Mouse (Mus musculus): ENCODE results near the gene Gm20388.
A peak's percentile ranks its signal among the peaks of the same experiment; 100 is the strongest.

The Gm20388 gene

GRCm38 (mm10) chr8:121248823-121249222, 1338.2 kb downstream of the Gm20388 start:
- no peak for DNase-seq (ENCODE audit: extremely low read depth, insufficient read length, low spot score)

DNA sequence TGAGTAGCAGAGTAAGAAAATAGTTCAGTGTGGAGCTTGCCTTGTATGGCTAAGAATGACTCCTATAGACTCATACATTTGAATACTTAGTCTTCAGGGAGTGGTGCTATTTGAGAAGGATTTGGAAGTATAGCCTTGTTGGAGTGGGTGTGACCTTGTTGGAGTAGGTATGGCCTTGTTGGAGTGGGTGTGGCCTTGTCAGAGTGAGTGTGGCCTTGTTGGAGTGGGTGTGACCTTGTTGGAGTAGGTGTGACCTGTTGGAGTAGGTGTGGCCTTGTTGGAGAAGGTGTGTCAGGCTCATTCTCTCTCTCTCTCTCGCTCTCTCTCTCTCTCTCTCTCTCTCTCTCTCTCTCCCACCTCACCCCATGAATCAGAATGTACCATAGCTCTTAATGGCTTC, 1338.8 kb downstream of the Gm20388 start:
- DNase-seq (ENCODE audit: extremely low read depth, insufficient read length, low spot score), result no peak

- DNase-seq (ENCODE audit: extremely low read depth, insufficient read length, low spot score), result no peak
These were observed 1340.4 kb downstream of the Gm20388 start for GRCm38 (mm10) chr8:121251089-121251488.

DNA sequence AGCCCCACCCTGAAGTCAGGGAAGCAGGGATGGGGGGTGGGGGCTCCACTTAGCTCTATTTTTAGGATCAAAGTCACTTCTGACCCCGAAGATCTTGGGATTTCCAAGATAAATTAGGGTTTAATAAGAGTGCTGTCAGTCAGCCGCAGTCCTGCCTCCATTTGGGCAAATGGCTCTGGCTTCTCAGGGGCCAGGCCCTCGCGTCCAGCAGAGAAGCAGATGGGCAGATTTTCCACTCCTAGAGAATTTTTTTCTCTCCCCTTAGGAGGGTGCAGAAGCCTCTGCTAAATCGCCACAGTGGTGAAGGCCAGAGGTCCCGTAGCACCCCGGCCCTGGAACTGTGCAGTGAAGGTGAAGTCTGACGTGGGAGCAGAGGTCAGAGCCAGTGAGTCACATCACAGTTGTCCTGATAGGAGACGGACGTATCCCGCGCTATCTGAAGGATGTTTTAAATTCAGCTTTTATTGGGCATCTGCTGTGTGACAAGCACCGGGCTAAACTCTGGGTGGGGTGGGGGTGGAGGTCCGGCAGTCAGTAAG, 1345.2 kb downstream of the Gm20388 start:
- DNase-seq (ENCODE audit: extremely low read depth, insufficient read length, low spot score), result no peak

GRCm38 (mm10) chr8:121258126-121258792, 1347.6 kb downstream of the Gm20388 start:
- no peak for DNase-seq (ENCODE audit: extremely low read depth, insufficient read length, low spot score)

GRCm38 (mm10) chr8:121262728-121263389, 1352.2 kb downstream of the Gm20388 start:
- no peak for DNase-seq (ENCODE audit: extremely low read depth, insufficient read length, low spot score)

DNA sequence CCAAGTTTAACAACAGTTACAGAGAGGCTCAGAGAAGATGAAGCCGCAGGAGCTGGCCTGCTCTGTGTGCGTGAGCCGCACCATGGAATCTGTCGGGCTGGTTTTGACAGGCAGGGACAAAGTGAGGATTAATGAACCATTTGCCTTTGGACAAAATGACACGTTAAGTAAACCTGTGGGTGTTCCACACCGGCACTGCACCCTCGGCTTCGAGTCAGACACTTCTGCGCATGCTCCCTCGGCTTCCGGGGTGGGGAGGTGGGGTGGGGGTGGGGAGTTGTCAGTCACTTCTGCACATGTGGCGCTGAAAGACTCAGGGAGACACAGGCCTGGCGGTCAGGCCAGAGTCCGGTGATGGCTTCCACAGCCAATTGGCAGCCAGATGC, 1352.7 kb downstream of the Gm20388 start:
- no peak for DNase-seq (ENCODE audit: extremely low read depth, insufficient read length, low spot score)

DNA sequence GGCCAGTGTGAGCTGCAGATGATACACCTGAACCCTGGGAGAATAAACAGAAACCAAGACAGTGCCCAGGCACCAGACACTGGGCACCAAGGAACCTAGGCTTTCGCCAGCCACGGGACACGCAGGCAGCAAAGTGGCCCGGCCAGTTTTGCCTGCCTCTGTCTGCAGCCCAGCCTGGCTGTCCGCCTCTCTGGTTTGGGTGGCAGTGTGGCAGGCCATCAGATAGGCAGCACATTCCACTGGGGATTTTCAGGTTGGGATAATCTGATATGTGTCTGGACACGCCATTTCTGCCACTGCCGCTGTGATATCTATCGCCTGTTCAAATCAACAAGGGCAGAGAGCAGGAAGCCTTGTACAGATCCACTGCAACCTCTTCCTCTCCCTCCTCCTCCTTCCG, 1353.6 kb downstream of the Gm20388 start:
- no peak for DNase-seq (ENCODE audit: extremely low read depth, insufficient read length, low spot score)

- DNase-seq (ENCODE audit: extremely low read depth, insufficient read length, low spot score), result no peak
These were observed 1360.9 kb downstream of the Gm20388 start for GRCm38 (mm10) chr8:121271542-121271941.

DNA sequence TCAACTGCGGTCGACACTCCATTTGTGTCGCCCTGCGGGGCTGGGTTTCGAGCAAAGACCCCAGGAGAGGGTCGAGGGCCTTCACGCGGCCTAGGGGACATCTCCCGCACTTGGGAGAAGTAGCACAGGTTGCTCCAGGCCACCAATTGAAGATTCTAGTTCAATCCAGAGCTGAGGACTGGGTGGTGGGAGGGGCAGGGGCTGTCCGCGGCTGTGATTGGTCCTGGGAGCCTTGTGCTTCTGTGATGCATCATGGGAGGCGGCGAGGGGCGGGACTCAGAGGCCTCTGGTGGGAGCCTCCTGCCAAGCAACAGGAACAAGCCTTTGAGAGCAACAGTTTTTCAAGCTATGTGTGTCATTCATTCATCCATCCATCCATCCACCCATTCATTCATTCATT, 1362.6 kb downstream of the Gm20388 start:
- no peak for DNase-seq (ENCODE audit: extremely low read depth, insufficient read length, low spot score)

DNA sequence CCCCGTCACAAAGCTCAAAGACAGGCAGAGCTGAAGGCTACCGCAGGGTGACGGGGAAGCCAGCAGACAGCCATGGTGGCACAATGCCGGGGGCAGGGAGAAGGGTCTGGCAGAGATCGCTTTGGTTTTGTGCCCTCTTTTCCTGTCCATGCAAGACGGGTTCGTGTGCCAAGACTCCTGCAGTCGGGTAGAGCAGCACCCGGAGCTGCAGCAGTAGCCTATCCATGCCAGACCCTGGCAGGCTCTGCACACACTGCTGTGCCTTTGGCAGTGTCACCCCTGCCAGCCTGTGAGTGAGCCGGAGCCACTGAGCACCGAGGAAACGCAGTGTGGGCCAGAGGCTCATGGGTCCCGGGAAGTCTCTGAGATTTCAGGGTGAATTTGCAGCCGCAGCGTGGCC, 1363.0 kb downstream of the Gm20388 start:
- no peak for DNase-seq (ENCODE audit: extremely low read depth, insufficient read length, low spot score)

DNA sequence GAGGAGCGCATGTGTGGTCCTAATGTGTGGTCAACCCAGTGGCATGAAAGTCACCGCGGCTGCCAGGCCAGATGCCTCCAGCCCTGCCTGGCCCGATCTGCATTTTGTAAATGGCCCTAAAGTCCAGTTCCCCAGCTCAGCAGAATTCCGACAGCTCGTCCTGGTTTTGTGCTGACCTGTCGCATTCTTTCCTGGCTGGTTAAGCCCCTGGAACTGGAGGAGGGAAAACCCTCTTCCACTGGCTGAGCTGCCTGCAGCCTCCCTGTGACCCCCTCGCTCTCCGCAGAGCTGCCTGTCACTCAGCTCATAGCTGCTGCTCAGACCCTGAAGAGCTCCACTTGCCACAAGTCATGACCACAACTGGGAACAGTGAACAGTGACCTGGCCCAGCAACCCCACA, 1369.8 kb downstream of the Gm20388 start:
- DNase-seq (ENCODE audit: extremely low read depth, insufficient read length, low spot score), result no peak

GRCm38 (mm10) chr8:121289346-121289745, 1378.7 kb downstream of the Gm20388 start:
- peak; percentile 77 for DNase-seq (ENCODE audit: extremely low read depth, insufficient read length, low spot score)

DNA sequence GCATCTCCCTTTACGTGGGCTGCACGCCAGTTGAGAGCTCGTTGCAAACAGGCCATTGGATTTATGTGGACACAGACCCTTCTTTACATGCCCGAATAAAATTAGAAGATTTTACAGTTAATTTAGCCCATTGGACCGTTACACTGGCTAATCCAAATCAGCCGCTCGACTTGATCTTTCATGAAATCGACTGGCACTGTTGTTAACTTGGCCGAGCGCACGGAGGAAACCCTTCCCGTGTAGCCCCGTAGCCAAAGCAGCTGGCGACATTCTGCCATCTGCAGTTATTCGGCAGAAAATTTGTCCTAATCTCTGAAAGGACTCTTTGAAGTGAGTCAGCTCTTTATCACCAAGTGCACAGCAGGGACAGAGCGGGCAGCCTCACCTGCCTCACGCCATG, 1379.9 kb downstream of the Gm20388 start:
- DNase-seq (ENCODE audit: extremely low read depth, insufficient read length, low spot score), result no peak

- DNase-seq (ENCODE audit: extremely low read depth, insufficient read length, low spot score), result peak; percentile 71
These were observed 1382.8 kb downstream of the Gm20388 start for GRCm38 (mm10) chr8:121293418-121293817.

- DNase-seq (ENCODE audit: extremely low read depth, insufficient read length, low spot score), result no peak
These were observed 1383.8 kb downstream of the Gm20388 start for GRCm38 (mm10) chr8:121294234-121295108.

DNA sequence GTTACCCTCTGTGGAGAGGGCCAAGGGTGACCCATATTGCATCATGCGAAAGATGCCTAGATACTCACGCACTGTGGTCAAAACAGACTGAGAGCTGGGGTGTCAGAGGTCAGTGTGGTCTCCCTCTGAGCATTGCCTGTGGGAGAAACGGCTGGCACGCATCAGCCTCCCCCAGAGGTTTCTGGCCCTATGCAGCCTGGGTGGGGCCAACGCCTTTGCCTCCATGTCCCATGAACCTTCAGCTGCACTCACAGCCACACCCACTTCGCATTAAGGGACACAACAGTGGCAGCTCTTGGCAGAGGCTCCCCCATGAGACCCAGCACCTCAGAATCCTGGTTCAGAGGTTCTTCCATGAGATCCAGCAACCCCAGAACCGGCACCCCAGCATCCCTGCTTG, 1385.4 kb downstream of the Gm20388 start:
- peak; percentile 42 for DNase-seq (ENCODE audit: extremely low read depth, insufficient read length, low spot score)

DNA sequence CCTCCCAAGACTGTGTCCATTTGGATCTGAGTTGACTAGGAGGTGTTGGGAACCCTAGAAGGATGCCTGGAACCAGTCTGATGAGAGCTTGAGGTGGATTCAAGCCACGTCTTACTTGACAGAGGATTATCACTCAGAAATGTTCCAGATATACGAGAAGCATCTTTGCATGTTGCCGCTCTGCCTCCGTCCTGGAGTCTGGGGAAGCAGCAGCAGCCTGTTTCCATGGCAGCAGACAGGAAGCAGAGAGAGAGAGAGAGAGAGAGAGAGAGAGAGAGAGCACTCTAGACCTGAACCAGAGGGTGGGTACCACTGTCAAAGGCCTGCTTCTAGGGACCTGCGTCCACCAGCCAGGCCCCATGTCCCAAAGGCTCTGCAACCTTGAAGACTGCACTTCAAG, 1386.0 kb downstream of the Gm20388 start:
- DNase-seq (ENCODE audit: extremely low read depth, insufficient read length, low spot score), result no peak

DNA sequence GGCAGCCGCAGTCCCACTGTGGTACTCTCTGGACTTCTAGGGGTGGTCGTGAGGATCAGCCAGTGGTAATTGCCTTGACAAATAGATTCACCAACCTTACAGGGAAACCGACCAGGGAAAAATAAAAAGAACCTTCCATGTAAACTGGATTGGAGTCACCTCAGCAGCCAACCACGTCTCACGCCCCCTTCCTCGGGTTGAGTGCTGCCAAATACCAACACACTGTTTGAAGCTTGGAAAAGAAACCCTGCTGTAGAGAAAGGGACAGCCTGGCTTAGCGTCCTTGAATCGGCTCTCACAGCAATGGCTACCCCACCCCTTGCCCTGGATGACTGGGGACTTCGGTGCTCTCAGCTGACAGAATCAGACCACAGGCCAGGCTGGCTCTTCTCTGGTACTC, 1386.7 kb downstream of the Gm20388 start:
- no peak for DNase-seq (ENCODE audit: extremely low read depth, insufficient read length, low spot score)

DNA sequence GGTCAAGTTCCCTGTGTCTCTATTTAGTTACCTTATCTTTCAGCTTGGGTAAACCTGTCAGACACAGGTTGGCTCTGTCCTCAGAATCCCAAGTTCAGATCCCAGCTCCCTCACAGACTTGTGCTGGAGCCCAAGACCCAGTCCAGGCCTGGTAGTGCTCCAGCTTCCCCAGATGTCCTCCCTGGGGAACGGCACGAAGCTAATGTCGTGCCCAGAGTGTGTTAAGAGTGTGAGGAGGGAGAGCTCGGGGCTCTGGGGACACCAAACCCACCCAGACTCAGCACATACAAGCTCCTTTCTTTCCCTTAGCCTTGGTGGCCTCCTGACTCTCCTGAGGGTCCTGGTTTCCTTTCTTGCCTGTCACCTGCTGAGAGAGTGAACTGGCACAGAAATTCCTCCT, 1389.4 kb downstream of the Gm20388 start:
- no peak for DNase-seq (ENCODE audit: extremely low read depth, insufficient read length, low spot score)

All from 3134 (cell line).